Mouse (Mus musculus): ENCODE results near the gene Greb1. TPM values are rescaled to one million over a fixed set of nuclear protein-coding genes. Genes with fewer than 3 reads are reported as not detected.

Greb1 gene
- total and polyA plus RNA-seq, 3 experiments: not detected

DNA sequence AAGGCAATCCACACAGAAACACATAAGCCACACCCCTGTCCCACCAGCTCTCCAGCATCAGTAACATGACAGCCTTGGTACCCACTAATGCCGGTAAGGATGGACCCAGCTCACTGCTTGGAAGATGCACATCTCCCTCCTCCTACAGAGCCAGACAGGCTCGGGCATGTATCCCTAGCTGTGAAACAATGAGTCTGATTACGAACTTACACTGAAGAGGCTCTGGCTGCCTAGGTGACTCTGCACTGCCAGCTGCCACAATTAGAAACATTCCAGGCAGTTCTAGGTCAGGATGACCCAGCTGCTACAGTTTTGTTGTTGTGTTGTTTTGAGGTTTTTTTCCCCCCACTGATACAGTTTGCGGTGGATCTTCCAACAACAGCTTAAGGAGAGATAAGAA is 40.4 kb downstream of the Greb1 start:
- Histone ChIP-seq H3K9me3 (replicated peaks; ENCODE audit: insufficient read depth, low read length) (no peaks in the 10 kb centered on the region), H3K4me1 (ENCODE audit: control insufficient read depth in 1 of 2, insufficient read depth in 2 of 2, low read length in 2 of 2) (no peaks in the 10 kb centered on the region), H3K79me2 (ENCODE audit: control insufficient read depth, insufficient read depth, low read length, poor library complexity) (no peaks in the 10 kb centered on the region), H3K36me3 (ENCODE audit: control insufficient read depth in 1 of 2, insufficient read depth in 2 of 2, low read length in 2 of 2) (no peaks in the 10 kb centered on the region), H3K9ac (ENCODE audit: control insufficient read depth, low read depth, low read length, poor library complexity, severe bottlenecking) (no peak overlapping the region), H3K27me3 (ENCODE audit: control insufficient read depth in 1 of 2, insufficient read depth in 2 of 2, low read length in 2 of 2) (peaks cover 2 to 3% of the 10 kb centered on the region in 2 experiments; a peak in 2 of 4 replicates), H3K4me3 (ENCODE audit: control insufficient read depth in 1 of 2, insufficient read depth in 1 of 2, low read depth in 2 of 2, low read length in 2 of 2) (no peak overlapping the region), H3K27ac (ENCODE audit: control insufficient read depth, low read depth, low read length) (no peak overlapping the region)
- no peak for TF ChIP-seq ELF1 (IDR thresholded peaks at IDR 0.05; ENCODE audit: low read depth, low read length)
- TF ChIP-seq TAL1 (IDR thresholded peaks at IDR 0.05; ENCODE audit: low read length): no peak
- no peak for TF ChIP-seq ETS1 (IDR thresholded peaks at IDR 0.05; ENCODE audit: low read depth, low read length)
- TF ChIP-seq POLR2AphosphoS5 (IDR thresholded peaks at IDR 0.05; ENCODE audit: borderline replicate concordance, low read depth, low read length): no peak
- TF ChIP-seq ZKSCAN1 (IDR thresholded peaks at IDR 0.05; ENCODE audit: low read depth, low read length): no peak
- TF ChIP-seq MYB (IDR thresholded peaks at IDR 0.05; ENCODE audit: low read depth, low read length): no peak
- TF ChIP-seq SIN3A (IDR thresholded peaks at IDR 0.05; ENCODE audit: low read length): no peak
- TF ChIP-seq HCFC1 (IDR thresholded peaks at IDR 0.05; ENCODE audit: low read depth, low read length): no peak
- TF ChIP-seq JUND (IDR thresholded peaks at IDR 0.05; ENCODE audit: low read depth, low read length): no peak
- TF ChIP-seq MEF2A (IDR thresholded peaks at IDR 0.05; ENCODE audit: extremely low read depth, insufficient replicate concordance, low read depth, low read length, poor library complexity, severe bottlenecking): no peak
- TF ChIP-seq USF2 (IDR thresholded peaks at IDR 0.05; ENCODE audit: borderline replicate concordance in 1 of 2, insufficient read depth in 1 of 2, low read depth in 1 of 2, low read length in 2 of 2): no peak
- TF ChIP-seq MAZ (IDR thresholded peaks at IDR 0.05; ENCODE audit: low read depth, low read length): no peak
- TF ChIP-seq CHD1 (IDR thresholded peaks at IDR 0.05; ENCODE audit: low read depth, low read length): no peak
- TF ChIP-seq BHLHE40 (IDR thresholded peaks at IDR 0.05; ENCODE audit: borderline replicate concordance, low read depth, low read length): no peak
- no peak for TF ChIP-seq NRF1 (IDR thresholded peaks at IDR 0.05; ENCODE audit: insufficient read depth, low read depth, low read length, poor library complexity, severe bottlenecking)
- no peak for DNase-seq (ENCODE audit: low read depth, low spot score)

DNA sequence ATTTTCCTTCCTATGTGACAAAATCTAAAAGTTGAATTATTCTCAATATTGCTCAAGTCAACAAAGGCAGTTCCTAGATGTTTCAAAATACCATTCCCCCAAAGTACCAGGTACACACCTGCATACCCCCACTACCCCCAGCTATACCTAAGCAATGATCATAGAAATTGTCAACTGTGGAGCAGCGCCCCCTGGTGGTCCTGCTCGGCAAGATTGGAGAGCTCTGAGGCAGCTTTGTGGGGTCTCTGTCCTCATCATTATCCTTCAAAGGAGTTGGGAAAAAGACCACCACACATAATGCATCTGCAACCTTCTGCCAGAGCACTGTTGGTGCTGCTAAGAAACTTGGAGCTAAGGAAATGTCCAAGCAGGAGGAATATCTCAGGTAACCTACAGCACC is 46.4 kb downstream of the Greb1 start:
- no peaks in the 10 kb centered on the region for H3K79me2 ChIP-seq (ENCODE audit: control insufficient read depth, insufficient read depth, low read length, poor library complexity)
- H3K27me3 ChIP-seq (ENCODE audit: control insufficient read depth in 1 of 2, insufficient read depth in 2 of 2, low read length in 2 of 2): peaks cover 0 to 5% of the 10 kb centered on the region in 2 experiments; a peak in 2 of 4 replicates
- H3K27ac ChIP-seq (ENCODE audit: control insufficient read depth, low read depth, low read length): no peak overlapping the region
- no peaks in the 10 kb centered on the region for H3K36me3 ChIP-seq (ENCODE audit: control insufficient read depth in 1 of 2, insufficient read depth in 2 of 2, low read length in 2 of 2)
- H3K9me3 ChIP-seq (replicated peaks; ENCODE audit: insufficient read depth, low read length): no peaks in the 10 kb centered on the region
- no peaks in the 10 kb centered on the region for H3K4me1 ChIP-seq (ENCODE audit: control insufficient read depth in 1 of 2, insufficient read depth in 2 of 2, low read length in 2 of 2)
- H3K9ac ChIP-seq (ENCODE audit: control insufficient read depth, low read depth, low read length, poor library complexity, severe bottlenecking): no peak overlapping the region
- no peak overlapping the region for H3K4me3 ChIP-seq (ENCODE audit: control insufficient read depth in 1 of 2, insufficient read depth in 1 of 2, low read depth in 2 of 2, low read length in 2 of 2)
- peak; percentile 24 for DNase-seq (ENCODE audit: low read depth, low spot score)
- TF ChIP-seq RAD21 (IDR thresholded peaks at IDR 0.05; ENCODE audit: low read depth, low read length) (peak; percentile 48), SMC3 (IDR thresholded peaks at IDR 0.05; ENCODE audit: low read depth, low read length) (peak; percentile 61), POLR2AphosphoS2 (IDR thresholded peaks at IDR 0.05; ENCODE audit: low read length) (no peak), CTCF (IDR thresholded peaks at IDR 0.05 in 2 of 3, conservative IDR thresholded peaks at IDR 0.05 in 1 of 3; ENCODE audit: control insufficient read depth in 1 of 3, insufficient read depth in 1 of 3, low read depth in 2 of 3, low read length in 3 of 3, poor library complexity in 1 of 3, severe bottlenecking in 1 of 3) (peak; percentile 71 to 92 (median 84)), TCF12 (IDR thresholded peaks at IDR 0.05; ENCODE audit: low read depth, low read length) (no peak)
